Mouse (Mus musculus): ENCODE data around the gene Oas1f.
"Not testable (repeated sequence)": the region's sequence is repeated elsewhere in the genome, so short reads cannot be mapped to it uniquely, and the experiment has no call there.

Gene Oas1f

GRCm38 (mm10) chr5:120847067-120847466, at the start of gene Oas1f:
TSS of gene Oas1f (plus strand) at chr5:120847367.
- DNase-seq (ENCODE audit: low spot score in 2 of 2), result no peak

GRCm38 (mm10) chr5:120798147-120798546, 49.0 kb upstream of the Oas1f start:
- not testable (repeated sequence) for DNase-seq (ENCODE audit: low spot score in 2 of 2)

GRCm38 (mm10) chr5:120798943-120799342, 48.2 kb upstream of the Oas1f start:
- DNase-seq (ENCODE audit: low spot score in 2 of 2), result not testable (repeated sequence)

GRCm38 (mm10) chr5:120803596-120803995, 43.6 kb upstream of the Oas1f start:
- DNase-seq (ENCODE audit: low spot score in 2 of 2), result no peak

GRCm38 (mm10) chr5:120806458-120806857, 40.7 kb upstream of the Oas1f start:
- peak; percentile 54 to 63 for DNase-seq (ENCODE audit: low spot score in 2 of 2)

- DNase-seq (ENCODE audit: low spot score in 2 of 2), result no peak
Measured at GRCm38 (mm10) chr5:120809171-120809570, 38.0 kb upstream of the Oas1f start.

GRCm38 (mm10) chr5:120811951-120812819, 35.0 kb upstream of the Oas1f start, which contains the start of gene Oas1c:
TSS of gene Oas1c (minus strand) at chr5:120812514.
- DNase-seq (ENCODE audit: low spot score in 2 of 2), result peak; percentile 70 to 75

GRCm38 (mm10) chr5:120813023-120813422, 34.1 kb upstream of the Oas1f start:
- DNase-seq (ENCODE audit: low spot score in 2 of 2), result no peak

GRCm38 (mm10) chr5:120815949-120816348, 31.2 kb upstream of the Oas1f start:
- peak; percentile 48 to 61 for DNase-seq (ENCODE audit: low spot score in 2 of 2)

GRCm38 (mm10) chr5:120818999-120819398, 28.2 kb upstream of the Oas1f start:
- DNase-seq (ENCODE audit: low spot score in 2 of 2), result no peak

- DNase-seq (ENCODE audit: low spot score in 2 of 2), result peak; percentile 39 to 48
Measured at GRCm38 (mm10) chr5:120831031-120831430, 16.1 kb upstream of the Oas1f start.

GRCm38 (mm10) chr5:120833335-120834280, 13.6 kb upstream of the Oas1f start:
- no peak for DNase-seq (ENCODE audit: low spot score in 2 of 2)

- DNase-seq (ENCODE audit: low spot score in 2 of 2), result peak; percentile 38 to 51
Measured at GRCm38 (mm10) chr5:120836731-120837585, 10.2 kb upstream of the Oas1f start.

GRCm38 (mm10) chr5:120844713-120845112, 2.5 kb upstream of the Oas1f start:
- DNase-seq (ENCODE audit: low spot score in 2 of 2), result no peak

- DNase-seq (ENCODE audit: low spot score in 2 of 2), result peak; percentile 17 to 37
Measured at GRCm38 (mm10) chr5:120849601-120850136, 2.5 kb downstream of the Oas1f start.

GRCm38 (mm10) chr5:120859241-120859640, 12.1 kb downstream of the Oas1f start:
- no peak for DNase-seq (ENCODE audit: low spot score in 2 of 2)

GRCm38 (mm10) chr5:120861121-120861520, 14.0 kb downstream of the Oas1f start, which contains the start of gene Oas1h:
TSS of gene Oas1h (plus strand) at chr5:120861421.
- DNase-seq (ENCODE audit: low spot score in 2 of 2), result no peak

- DNase-seq (ENCODE audit: low spot score in 2 of 2), result no peak
Measured at GRCm38 (mm10) chr5:120865336-120865860, 18.2 kb downstream of the Oas1f start.

- no peak for DNase-seq (ENCODE audit: low spot score in 2 of 2)
Measured at GRCm38 (mm10) chr5:120869436-120870015, 22.4 kb downstream of the Oas1f start.

- DNase-seq (ENCODE audit: low spot score in 2 of 2), result no peak
Measured at GRCm38 (mm10) chr5:120870081-120870480, 22.9 kb downstream of the Oas1f start.
